Mouse (Mus musculus): Measurements from ENCODE around the gene Get4. TPM values are rescaled to one million over a fixed set of nuclear protein-coding genes. Genes with fewer than 3 reads are reported as not detected.
A peak's percentile ranks its signal among the peaks of the same experiment; 100 is the strongest.

The Get4 gene
- total RNA-seq, 2 experiments from 2014 or later: 45.1 to 50.7 TPM

GRCm38 (mm10) chr5:139310477-139310876 is 58.4 kb downstream of the Get4 start:
- intact Hi-C loops (cut with DNase I): no loop called here
- no peak for DNase-seq (ENCODE audit: low spot score in 2 of 2)

- DNase-seq (ENCODE audit: low spot score in 2 of 2): peak in 1 of 2 experiments; percentile 63
- intact Hi-C loops (cut with DNase I): no loop called here
These were observed 59.7 kb downstream of the Get4 start for GRCm38 (mm10) chr5:139311822-139312221.

DNA sequence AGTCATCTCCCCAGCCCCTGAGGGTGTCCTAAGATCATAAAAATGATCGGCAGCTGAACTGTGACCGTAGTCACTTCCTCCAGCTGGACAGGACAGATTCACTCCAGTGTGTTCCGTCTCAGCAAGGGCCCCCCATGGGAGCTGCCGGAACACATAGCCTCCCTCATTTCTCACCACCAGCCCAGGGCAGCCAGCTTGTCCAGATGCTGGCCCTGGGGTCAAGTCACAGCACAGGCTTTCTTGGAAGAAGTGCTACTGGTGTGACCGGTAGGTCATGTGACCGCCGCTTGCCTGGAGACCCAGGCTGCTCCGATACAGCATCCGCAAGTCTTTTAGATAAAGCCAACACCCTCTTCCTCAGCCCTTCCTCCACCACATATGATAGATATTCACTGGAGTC is 61.4 kb downstream of the Get4 start:
- intact Hi-C loops (cut with DNase I): no loop called here
- no peak for DNase-seq (ENCODE audit: low spot score in 2 of 2)

DNA sequence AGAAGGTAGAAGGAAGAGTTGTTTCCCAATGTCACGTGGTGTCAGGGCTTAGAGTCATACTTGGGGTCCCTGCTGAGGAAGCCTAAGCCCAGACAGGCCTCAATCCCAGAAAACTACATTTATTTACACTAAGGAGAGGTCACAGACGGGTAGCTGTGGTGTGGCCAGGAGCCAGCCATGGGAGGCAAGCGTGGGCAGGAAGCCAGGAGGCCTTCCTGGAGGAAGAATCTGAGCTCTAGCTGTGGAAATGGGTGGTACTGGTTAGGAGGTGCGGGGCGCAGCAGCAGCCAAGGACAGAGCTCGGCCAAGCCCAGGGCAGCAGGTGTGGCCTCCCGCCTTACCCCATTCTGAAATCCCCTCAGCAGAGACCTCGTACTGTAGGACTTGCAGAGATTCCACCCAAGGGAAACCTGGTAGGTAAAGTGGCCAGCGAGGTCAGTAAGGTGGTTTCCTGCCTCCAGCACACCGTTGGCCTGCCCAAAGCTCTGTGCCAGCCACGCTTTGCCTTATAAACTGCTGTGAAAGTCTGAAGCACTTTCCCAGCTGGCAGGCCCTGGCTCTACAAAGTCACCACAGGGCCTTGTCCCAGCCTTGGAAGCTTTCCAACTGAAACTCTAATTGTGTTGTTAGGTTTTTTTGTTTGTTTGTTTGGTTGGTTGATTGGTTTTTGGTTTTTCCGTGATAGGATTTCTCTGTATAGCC is 63.0 kb downstream of the Get4 start:
- no peak for DNase-seq (ENCODE audit: low spot score in 2 of 2)
- intact Hi-C loops (cut with DNase I): no loop called here

GRCm38 (mm10) chr5:139316982-139317675 is 65.0 kb downstream of the Get4 start:
- intact Hi-C loops (cut with DNase I): no loop called here
- DNase-seq (ENCODE audit: low spot score in 2 of 2): no peak

DNA sequence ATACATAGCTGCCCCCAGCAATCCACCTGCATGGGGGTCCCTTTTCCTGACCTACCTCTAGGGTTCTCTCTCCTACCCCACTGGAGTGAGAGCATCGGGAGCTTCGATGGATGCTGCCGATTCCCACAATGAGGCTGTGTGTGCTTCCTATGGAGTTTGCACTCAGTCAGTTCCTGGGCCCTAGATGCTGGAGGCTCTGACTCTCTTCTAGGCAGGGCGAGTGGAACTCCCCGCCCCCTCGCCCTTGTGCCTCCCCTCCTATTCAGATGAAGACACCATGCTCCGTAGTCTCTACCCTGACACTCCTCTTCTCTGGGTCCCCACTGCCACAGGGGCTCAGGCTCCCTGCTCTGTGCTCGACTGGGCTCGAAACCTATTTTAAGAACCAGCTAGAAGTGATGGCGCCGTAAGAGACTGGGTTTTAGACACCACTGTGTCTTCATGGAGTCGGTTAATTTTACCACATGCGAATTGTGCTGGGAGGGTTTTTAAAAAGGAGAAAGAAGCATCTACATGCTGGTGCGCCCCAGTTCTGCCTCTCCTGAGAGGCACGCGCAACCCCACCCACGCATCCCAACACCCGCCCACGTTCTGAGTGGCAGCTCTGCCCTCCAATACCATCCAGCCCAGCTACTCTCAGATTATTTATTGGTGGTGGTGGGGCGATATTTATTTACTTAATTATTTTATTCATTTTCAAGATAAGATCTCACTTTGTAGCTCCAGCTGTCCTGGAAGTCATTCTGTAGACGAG is 65.8 kb downstream of the Get4 start:
- intact Hi-C loops (cut with DNase I): no loop called here
- DNase-seq (ENCODE audit: low spot score in 2 of 2): peak; percentile 61 to 77

Other genes with a start within 250 kb of the Get4 start
- 100 to 1,000 TPM; 755 to 765 TPM for gene Prkar1b, start 102.3 kb upstream of the Get4 start, total RNA-seq (2021)
- 1 to 10 TPM; 7.9 to 8.2 TPM for gene Dnaaf5, start 102.1 kb upstream of the Get4 start, total RNA-seq (2021)
- gene Sun1, start 51.7 kb upstream of the Get4 start, total RNA-seq (2021): 100 to 1,000 TPM; 115 to 136 TPM
- 100 to 1,000 TPM; 295 to 315 TPM for gene Adap1, start 73.3 kb downstream of the Get4 start, total RNA-seq (2021)
- 10 to 100 TPM; 65.6 to 70.7 TPM for gene Cox19, start 99.1 kb downstream of the Get4 start, total RNA-seq (2021)
- not detected for gene Cyp2w1, start 100.3 kb downstream of the Get4 start, total RNA-seq (2021)
- 10 to 100 TPM; 12.0 to 13.5 TPM for gene Gpr146, start 125.4 kb downstream of the Get4 start, total RNA-seq (2021)
- under 1 TPM; 0.30 to 0.34 TPM for gene C130050O18Rik, start 153.0 kb downstream of the Get4 start, total RNA-seq (2021)
- gene Gper1, start 170.8 kb downstream of the Get4 start, total RNA-seq (2021): 1 to 10 TPM; 3.0 to 3.3 TPM
- 10 to 100 TPM; 13.9 to 15.6 TPM for gene 3110082I17Rik, start 208.2 kb downstream of the Get4 start, total RNA-seq (2021)
- gene Zfand2a, start 232.2 kb downstream of the Get4 start, total RNA-seq (2021): 10 to 100 TPM; 64.9 to 72.2 TPM

Data from left cerebral cortex, postnatal 25 days (tissue).